ENCODE assay signal across 12 mouse cellular contexts in the genomic region with DNA sequence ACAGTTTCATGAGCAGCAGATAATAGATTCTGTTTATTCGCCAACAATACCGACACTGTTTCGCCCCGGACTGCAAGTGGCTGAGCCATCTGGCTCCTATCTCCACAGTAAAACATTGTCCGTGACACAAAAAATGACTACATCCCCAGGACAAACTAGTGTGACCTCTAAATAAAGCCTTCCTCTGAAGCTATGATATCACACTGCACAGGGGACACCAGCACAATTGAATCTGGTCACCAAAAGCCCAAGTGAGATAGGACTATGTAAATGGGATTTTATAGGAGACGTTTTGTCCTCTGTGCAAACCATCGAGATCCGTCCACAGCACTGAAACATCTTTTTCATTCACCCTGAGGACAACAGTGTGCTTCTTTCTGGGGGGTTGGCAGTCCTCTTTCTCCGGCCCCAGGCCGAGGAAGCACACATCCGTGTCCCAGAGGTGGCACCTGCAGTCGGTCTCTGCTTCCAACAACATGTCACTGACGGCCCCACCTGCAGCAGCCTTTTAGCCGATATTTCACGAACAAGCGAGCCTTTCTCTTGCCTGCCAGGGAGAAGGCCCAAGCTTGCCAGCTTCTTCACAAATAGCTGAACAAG. TPM values are rescaled to one million over a fixed set of nuclear protein-coding genes. Genes with fewer than 3 reads are reported as not detected.
A peak's percentile ranks its signal among the peaks of the same experiment; 100 is the strongest.
DNase-seq lines count a peak whose midpoint lies in the region; ATAC-seq and TF ChIP-seq lines count a peak whose summit lies in the region.
"Had no signal": no experiment of that assay in that cellular context is flagged by ENCODE, and none has a peak within 500 bp of the region (broad histone marks: within the 10 kb centered on the region; RNA-seq: fewer than 3 reads in every experiment).

No protein-coding gene starts in this region.

- no peak overlapping the region for H3K4me3 ChIP-seq in cortical plate, adult 2 months (ENCODE audit: insufficient read depth, low read length)
- H3K4me3 ChIP-seq in midbrain, embryonic 13.5 days (replicated peaks), result no peak overlapping the region
- H3K4me3 ChIP-seq: gastrocnemius, adult 2 months; limb, embryonic 12.5 days had no signal

- no peak for TF ChIP-seq POLR2A in cortical plate, adult 2 months (IDR thresholded peaks at IDR 0.05; ENCODE audit: extremely low read depth, insufficient read depth, low read length)

- H3K4me2 ChIP-seq in midbrain, embryonic 13.5 days (replicated peaks), result no peak overlapping the region
- H3K4me2 ChIP-seq: limb, embryonic 12.5 days had no signal

- peak; percentile 94 for DNase-seq in brain, adult 2 months (ENCODE audit: low read depth, low spot score)
- DNase-seq in layer of hippocampus, adult 8-10 months (ENCODE audit: low spot score in 2 of 2), result peak; percentile 37 to 69
- DNase-seq in kidney, postnatal 25 days, result no peak
- DNase-seq in lung, adult 18-20 months, result no peak
- DNase-seq: gastrocnemius, adult 2 months; heart, postnatal 14 days; kidney, adult 9 months had no signal

- H3K4me1 ChIP-seq in cortical plate, adult 2 months (ENCODE audit: control insufficient read depth, insufficient read depth, low read length), result no peaks in the 10 kb centered on the region
- peaks cover 56% of the 10 kb centered on the region for H3K4me1 ChIP-seq in midbrain, embryonic 13.5 days (replicated peaks)
- H3K4me1 ChIP-seq: limb, embryonic 12.5 days had no signal

- peaks cover 81% of the 10 kb centered on the region for H3K27me3 ChIP-seq in midbrain, embryonic 13.5 days

- H3K9ac ChIP-seq in midbrain, embryonic 13.5 days (replicated peaks), result no peak overlapping the region
- H3K9ac ChIP-seq: limb, embryonic 12.5 days had no signal

- 0 out of 2 replicates have a peak overlapping the region, but pooled peaks have one; percentile 12 for H3K27ac ChIP-seq in cortical plate, adult 2 months (ENCODE audit: insufficient read depth, low read length)
- peak overlapping the region; percentile 68; the same call in 1 of the 2 replicates for H3K27ac ChIP-seq in midbrain, embryonic 13.5 days
- H3K27ac ChIP-seq: gastrocnemius, adult 2 months; limb, embryonic 12.5 days had no signal

- H3K9me3 ChIP-seq in midbrain, embryonic 13.5 days, result no peaks in the 10 kb centered on the region
- H3K9me3 ChIP-seq: limb, embryonic 12.5 days had no signal

- no peak for TF ChIP-seq CTCF in cortical plate, adult 2 months (IDR thresholded peaks at IDR 0.05; ENCODE audit: extremely low read depth, insufficient read depth, low read length)

- no peaks in the 10 kb centered on the region for H3K36me3 ChIP-seq in midbrain, embryonic 13.5 days
- H3K36me3 ChIP-seq: limb, embryonic 12.5 days had no signal

- ATAC-seq in midbrain, embryonic 13.5 days, result peak; percentile 25; the same call in 1 of the 2 replicates
- no peak for ATAC-seq in megakaryocyte-erythroid progenitor cell, adult 5-6 weeks (replicated peaks; ENCODE audit: low FRiP score, low TSS enrichment, poor library complexity, severe bottlenecking)

- WGBS in midbrain, embryonic 13.5 days, result 39% methylated on average over 16 of the region's 16 CpGs

RNA-seq across cellular contexts. Expression of gene Olig1, which starts 36.0 kb away (rescaled TPM):
- 202 and 230 TPM in 2 replicates for polyA plus RNA-seq in cortical plate, adult 2 months (2012; rRNA removed)
- total RNA-seq in layer of hippocampus, adult 8-10 months (2022), result 100 to 1,000 TPM in 1 of 4 experiments, 10 to 100 TPM in 3; 86.9 to 110 (median 89.6) TPM
- 11.3 and 12.6 TPM in 2 replicates for polyA plus RNA-seq in midbrain, embryonic 13.5 days (2015; fragmentation: Nextera tagmentation; extraction: Ambion mirVana)
- total RNA-seq in megakaryocyte-erythroid progenitor cell, adult 5-6 weeks (2014; fragmentation: Nextera tagmentation), result not detected in 2 replicates
- total RNA-seq in megakaryocyte-erythroid progenitor cell, adult 5-6 weeks (2017), result not detected in 2 replicates
- total RNA-seq: gastrocnemius, adult 2 months; heart, postnatal 14 days had no signal
- polyA plus RNA-seq: lung, embryonic 16.5 days had no signal

Comparison
In these comparisons a context has a peak if more than half of its experiments do, and no peak if none do; other contexts are left out.
1. DNase-seq: peak in brain, adult 2 months (single experiment) and layer of hippocampus, adult 8-10 months (2 of 2); none in kidney, postnatal 25 days (0 of 2) and lung, adult 18-20 months (0 of 2).
2. RNA of gene Olig1, which starts 36.0 kb away (total RNA-seq): 86.9 to 110 TPM in layer of hippocampus, adult 8-10 months; not detected in megakaryocyte-erythroid progenitor cell, adult 5-6 weeks; every median in the first group is over 10 times any median in the second.